Mouse (Mus musculus): ENCODE results near the gene Hlcs. TPM values are rescaled to one million over a fixed set of nuclear protein-coding genes. Genes with fewer than 3 reads are reported as not detected.

The Hlcs gene
- polyA plus RNA-seq, 3 experiments from 2014 or later = 4.3 to 9.7 (median 9.1) TPM

DNA sequence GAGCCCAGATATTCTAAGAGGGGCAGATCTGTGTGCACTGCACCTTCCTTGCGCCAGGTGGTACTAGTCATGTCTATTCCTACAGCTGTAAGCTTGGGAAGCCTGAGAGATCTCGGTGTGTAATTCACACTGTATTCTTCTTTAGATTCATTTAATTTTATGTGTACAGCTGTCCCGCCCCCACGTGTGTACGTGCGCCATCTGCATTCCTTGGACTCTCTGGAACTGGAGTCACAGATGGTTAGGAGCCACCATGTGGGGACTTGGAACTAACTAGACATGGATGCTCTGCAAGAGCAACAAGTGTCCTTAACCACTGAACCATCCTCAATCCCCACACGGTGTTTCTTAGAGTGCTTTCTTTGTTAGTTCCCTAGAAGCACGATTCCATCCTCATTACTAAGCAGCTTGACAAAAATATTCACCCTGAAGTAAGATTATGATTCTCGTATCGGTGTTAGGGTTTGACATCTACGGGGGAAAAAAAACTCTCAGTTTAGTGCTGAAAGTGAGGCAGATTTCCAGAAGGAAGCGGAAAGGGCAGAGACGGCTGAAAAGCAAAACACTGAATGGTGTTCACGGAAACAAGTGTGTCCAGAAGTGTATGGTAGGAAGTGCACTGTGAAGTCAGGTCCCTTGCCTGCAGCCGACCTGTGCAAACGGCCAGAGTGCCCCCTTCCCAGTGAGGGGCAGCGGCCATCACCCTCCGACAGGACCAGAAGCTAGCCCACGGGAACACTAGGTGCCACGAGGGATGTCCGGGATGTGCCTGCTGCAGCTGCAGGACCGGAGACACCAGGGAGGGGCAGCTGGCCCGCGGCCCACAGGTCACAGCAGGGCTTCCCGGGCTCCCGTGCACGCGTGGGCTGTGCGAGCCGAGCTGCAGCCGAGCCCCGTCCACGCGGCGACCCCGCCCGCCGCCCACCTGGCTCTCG lies 24.0 kb downstream of the Hlcs start:
- peak; percentile 33 for ATAC-seq

DNA sequence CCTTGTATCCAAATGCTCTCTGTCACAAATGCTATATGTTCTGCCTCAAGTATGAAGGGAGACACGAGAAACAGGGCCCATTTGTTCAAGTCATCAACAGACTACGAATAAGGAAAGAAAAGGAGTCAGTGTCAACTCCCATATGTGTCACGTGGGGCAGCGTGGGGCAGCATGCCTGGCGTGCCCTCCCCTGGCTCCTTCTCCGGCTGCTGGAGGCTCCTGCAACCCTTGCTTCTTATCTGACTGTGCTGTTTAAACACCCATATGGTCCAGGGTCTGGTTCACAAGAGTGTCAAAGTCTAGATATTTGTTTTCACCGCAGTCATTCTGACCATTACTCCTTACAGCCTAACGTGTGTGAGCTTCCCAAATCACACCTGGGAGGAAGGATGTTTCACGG lies 25.5 kb downstream of the Hlcs start:
- no peak for ATAC-seq

DNA sequence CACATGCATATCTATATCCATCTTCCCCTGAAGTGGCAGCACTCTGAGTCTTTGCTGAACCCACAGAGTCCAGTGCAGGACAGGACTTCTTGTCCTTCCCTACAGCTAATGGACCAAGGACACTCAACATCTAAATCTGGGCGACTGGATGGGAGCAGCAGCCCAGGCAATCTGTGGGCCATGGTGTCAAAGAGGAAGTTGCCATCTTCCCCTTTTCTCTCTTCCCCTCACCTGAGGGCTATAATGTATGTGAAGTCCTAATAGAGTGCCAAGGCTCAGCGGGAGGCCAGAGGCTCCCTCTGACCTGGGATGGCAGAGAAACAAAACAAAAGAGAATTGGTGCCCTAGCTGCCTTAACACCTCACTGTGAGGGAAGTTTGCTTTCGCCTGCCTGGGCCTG lies 29.4 kb downstream of the Hlcs start:
- no peak for ATAC-seq

DNA sequence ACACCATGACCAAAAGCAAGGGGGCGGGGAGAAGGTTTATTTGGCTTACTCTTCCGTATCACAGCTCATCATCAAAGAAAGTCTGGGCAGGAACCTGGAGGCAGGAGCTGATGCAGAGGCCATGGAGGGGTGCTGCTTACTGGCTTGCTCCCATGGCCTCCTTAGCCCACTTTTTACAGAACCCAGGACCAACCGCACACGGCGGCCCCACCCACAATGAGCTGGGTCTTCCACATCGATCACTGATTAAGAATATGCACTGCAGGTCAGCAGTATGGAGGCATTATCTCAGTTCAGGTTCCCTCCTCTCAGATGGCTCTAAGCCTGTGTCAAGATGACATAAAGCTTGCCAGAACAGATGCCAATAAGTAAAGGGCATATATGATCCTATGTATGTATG lies 42.5 kb downstream of the Hlcs start:
- no peak for ATAC-seq

DNA sequence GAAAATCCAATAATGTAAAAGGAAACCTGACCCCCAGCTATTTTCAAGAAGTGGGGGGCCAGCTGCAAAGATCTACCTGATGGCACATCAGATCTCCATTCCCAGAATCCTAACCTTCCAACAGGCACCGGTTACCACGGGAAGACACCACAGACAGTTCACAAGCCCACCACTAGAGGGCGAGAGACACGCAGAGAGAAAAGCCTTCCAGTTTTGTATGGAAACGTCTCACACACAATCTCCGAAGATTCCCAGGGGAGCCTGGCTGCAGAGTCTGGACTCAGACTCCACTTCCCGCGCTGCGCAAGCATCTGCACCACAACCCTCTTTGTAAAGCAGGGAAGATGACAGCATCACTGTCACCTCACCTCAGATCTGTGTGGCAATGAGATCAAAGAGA lies 43.7 kb downstream of the Hlcs start:
- peak; percentile 74 for ATAC-seq

DNA sequence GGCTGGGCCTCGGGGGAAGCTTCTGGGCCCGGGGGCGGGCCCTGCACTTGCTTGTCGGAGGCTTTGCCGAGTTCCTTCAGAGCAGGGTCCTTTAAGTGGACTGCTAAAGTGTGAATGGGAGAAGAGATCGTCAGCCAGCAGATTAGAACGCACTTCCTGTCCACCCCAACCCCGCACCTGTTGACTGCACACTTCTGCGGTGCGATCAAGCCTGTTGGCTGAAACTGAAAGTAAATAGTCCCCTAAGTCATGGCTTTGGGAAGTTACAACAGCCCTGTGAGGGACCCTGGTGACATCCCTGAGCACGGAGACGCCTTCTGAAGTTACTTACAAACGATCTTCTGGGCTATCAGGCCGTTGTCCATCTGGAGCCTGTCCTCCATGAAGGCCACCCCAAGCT lies 45.2 kb downstream of the Hlcs start:
- ATAC-seq = no peak

DNA sequence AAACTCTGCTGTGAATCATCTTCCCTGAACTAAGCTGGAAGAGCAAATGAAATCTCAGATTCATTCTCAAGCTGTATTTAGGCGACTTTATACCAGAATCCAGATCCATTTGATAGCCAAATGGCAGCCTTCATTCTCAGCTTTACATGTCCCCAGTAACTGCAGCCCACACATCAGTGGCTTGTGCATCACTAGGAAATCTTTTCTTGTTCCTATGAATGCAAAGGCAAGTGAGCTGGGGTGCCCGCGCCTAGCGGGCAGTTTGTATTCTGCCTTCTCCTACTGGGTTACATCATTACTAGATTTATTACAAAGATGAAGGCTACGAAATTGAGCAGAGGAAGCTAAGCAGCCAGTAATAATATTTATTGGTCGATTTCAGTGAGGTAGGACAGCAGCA lies 48.8 kb downstream of the Hlcs start:
- ATAC-seq = no peak

DNA sequence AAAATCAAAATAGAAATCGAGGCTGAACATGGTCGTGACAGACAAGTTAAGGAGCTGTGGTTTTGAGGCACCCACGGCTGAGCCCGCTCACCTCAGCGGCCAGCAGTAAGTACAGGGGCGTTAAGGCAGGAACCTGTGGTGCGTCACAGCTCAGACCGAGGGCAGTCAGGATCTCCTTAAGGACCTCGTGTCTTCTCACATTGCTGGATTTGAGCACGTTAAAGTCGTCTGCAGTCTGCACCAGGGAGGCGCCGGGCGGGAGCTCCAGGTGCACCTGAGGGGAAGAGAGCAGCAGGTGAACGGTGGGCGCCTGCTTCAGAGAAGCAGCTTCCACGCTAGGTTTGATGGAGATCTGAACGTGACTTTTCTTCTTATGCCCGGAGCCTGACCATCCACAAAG lies 50.9 kb downstream of the Hlcs start:
- ATAC-seq = no peak

DNA sequence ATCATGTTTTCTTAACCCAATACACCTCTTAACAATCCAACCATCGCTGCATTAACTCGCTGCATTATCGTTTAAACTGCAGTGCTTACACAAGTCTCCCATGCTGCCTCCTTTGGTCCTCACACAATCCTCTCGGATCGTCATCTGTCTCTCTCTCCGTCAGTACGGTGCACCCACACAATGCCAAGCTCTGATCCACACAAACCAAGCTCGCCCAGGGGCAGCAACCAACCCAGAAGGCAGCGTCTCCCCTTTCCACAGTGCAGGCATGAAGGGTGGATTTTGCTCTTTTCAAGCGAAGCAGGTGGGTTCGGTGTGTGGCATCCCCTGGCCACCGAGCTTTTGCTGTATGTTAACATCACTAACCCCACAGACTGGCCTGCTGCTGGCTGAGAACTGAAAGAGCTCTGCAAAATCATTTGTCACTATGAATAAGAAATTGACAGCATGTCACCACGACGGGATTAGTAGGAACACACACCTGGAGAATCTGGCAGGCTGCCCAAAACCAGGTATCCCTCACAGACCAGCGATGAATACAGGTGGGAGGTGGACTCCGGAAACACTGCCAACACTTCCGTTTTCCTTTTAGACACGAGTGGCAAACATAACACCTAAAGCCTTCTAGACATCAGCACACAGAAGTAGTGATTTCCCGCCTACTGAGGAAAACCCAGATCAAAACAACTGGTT lies 52.3 kb downstream of the Hlcs start:
- ATAC-seq = no peak

DNA sequence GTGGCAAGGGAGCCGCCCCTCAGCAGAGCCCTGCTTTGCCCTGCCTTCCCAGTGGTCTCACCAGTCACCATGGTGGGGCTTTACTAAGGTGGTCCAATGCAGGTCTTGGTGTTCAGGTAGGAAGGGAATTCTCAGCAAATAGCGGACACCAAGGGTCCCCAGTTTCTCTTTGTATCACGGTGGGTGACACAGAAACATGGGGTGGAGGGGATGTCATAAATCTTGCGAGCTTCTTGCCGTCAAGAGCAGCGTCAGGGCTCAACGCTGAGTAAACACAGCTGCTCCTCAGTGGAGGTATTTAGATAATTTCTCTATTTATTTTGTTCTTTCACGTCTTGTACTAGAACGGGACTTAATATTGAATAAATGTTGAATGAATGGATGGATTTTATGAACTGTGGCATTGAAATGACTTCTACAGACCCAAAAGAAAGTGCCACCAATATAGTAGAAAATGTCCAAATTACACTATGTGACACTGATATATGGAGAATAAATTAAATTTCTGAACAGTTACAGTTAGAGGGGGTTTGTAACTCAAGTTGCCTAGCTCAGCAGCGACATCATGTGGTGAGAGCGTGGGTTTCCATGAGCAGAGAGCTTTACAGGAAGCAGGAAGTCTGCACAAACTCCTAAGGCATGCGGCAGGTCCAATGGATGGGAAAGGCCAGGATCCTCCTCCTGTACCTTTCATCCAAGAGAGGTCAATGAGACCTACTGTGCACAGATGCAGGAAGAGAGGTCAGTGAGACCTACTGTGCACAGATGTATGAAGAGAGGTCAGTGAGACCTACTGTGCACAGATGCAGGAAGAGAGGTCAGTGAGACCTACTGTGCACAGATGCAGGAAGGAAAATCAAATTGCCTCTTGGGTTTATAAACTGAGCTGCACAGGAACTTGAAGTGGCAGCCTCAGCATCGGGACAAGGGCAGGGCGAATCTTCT lies 54.7 kb downstream of the Hlcs start:
- ATAC-seq = peak; percentile 80

DNA sequence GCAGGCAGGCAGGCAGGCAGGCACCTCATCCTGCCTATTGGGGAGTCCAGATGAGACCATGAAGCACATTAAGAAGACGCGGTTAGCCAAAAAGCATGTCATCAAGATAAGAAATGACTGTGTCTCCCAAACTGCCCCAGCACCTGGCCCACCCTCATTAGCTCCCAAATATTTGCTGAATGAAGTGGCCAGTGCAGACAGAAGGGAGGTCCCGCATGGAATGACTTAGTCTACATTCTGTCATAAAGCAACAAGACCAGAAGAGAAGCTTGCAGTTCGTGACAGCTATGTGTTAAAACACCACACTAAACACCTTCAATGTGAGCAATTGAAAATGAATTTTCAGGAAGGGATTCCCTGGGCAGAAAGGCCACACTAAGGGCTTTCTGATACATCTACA lies 57.8 kb downstream of the Hlcs start:
- ATAC-seq = no peak

DNA sequence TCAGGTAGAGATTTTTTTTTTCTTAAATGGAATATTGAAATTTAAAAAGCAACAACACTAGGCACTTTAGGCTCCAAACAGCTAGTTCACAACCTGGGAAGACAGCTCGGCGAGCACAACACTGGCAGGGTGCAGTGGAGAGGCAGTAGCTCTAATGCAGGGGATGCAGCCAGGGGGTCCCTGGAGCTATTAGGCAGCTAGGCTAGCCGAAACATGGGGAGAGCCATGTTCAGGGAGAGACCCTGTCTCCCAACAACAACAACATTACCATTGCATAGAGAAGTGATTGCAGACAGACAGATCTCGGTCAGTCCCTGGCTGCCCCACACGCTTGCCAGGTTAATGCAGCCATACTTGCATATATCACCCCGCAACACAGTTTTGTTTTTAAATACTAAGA lies 58.3 kb downstream of the Hlcs start:
- no peak for ATAC-seq

DNA sequence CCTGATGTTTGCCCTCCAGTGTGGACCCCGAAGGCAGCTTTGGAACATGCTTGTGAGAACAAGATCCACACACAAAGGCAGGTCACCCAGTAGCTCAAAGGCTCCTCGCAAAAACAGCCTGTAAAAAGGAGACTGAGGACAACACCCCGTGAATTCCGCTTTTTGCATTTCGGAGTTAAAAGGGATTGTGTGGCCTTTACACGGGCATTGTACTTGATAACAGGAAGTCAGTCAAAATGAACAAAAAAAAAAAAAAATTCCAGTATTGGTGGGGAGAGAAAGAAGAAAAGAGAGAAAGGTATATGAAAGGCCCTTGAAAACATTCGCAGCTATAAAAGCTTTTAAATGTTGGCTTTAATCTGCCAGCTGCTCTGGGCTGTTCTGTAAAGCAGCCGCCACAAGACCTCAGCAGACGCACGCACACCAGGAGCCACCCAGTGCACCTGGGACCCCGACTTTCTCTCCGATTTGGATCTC lies 58.9 kb downstream of the Hlcs start:
- no peak for ATAC-seq

DNA sequence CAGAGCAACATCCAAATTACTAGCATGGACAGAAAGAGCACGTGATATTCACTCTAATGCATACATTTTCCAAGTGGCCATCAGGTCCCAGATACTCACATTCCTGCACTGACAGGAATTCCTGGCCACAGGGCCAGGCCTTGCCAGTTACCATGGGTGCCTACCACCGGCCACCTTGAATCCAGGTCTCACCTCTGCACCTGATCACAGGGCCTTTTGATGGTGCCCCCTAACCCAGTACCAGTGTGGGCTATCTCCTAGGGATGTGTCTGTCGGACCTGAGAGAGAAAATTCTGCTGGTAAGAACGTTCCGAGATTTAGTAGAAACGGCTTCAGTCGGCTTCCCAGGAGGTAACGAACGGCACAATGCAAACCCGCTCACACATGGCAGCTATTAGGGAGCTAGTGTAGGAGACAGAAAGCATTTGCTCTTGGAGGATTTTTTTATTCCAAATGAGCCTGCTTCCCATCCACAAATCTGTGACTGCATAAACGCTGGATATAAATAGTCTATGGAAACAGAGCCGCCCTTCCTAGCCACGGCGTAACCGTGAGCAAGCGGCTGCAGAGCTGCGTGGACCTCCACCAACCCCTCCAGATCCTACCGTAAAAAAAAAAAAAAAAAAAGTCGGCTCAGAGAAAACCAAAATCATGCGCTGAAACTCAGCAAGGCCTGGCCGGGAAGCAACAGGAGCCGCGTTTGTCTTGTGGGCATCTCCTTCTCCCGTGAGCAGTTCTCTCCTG lies 59.5 kb downstream of the Hlcs start:
- ATAC-seq = no peak

DNA sequence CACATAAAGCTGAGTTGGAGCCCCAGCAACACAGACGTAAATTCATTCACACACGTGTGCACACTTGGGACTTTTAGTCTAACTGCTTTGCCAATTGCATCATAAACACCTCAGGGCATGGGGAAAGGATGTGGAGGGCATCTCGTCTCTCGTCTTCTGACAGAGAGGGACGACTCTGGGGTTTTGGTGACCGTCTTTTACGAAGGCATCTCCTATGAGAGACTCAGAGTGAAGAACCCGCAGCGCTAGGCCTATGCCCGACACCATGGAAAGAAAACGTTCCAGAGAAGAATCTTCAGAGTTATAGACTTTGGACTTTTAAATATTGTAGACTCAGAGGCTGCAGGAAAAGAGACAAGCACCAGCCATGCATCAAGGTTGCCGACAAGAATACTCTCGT lies 61.6 kb downstream of the Hlcs start:
- ATAC-seq = no peak

DNA sequence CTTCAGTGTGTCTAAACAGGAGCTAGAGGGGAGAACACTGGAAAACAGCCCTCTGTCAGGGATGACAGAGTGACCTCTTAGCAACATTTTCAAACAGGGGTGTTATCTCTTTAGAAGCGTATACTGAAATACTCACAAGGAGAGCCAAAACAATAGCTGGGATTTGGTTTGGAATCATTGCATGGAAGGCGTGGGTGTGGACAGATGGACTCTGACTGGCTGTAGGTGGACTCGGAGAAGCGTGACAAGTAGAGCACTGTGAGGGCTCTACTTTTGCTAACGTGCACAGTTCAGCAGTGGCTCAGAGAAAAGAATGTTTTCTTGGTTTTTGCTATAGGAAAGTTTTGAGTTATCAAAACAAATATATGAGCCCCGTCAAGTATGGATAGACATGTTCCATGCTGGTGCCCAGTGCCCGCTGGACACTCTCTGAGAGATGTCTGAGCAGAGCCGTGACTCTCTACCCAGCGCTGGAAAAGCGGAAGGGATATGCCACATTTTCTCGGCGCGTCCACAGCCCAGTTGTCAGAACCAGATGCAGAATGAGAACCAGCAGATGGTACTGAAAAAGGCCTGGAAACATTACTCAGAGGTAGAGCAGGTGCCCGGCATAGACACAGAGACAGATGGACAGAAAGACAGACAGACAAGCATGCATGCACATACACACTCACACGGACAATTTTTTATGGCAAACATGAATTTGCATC lies 62.6 kb downstream of the Hlcs start:
- ATAC-seq = no peak

DNA sequence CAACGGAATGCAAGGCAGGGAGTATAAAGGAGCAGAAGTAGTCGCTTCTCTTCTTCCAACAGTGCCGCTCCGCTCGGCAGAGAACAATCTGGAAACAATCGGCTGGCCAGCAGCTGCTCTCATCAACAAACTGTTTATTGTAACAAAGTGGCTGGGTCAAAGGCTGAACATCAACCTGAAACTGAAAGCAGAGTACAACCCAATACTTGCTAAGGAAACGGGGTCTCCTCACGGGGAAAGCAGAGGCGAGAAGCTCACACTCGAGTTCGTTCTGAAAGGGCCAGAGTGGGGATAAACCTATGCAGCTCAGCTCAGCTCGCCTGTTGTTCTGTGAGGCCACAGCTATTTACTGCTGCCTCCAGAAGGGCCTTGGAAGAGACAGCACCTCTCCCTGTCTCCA lies 63.2 kb downstream of the Hlcs start:
- no peak for ATAC-seq

DNA sequence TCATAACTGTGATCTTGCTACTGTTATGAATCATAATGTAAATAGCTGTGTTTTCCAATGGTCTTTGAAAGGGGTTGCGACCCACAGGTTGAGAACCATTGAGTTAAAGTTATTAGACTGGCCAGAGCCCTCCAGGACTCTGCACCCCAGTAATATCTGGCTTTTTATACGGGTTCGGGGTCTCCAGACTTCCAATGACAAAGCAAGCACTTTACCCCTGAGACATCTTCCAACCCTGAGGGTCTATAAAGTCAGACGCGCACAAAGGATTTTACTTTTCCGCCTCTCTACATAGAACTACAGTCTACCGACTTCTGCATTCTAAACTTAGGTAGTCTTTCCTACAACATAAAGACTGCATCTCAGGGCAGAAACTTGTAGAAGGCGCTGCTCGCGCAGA lies 63.7 kb downstream of the Hlcs start:
- no peak for ATAC-seq

DNA sequence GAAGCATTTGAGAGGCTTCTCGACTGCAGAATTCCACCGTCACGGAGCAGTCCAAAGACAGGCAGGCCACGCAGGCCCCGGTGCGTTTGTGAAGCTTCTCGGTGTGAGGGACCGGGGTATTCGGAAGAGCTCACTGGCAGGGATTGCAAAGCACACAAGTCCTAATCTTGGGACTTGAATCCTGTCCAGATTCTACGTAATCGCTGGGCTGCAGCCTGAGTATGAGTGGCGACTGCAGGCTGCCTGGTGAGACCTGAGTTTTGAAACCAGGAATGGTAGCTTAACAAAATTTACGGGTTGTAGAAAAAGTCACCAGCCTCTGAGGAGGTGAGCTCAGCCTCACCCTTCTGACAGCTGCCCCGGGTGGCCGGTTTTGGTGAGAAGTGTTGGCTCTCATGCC lies 64.7 kb downstream of the Hlcs start:
- no peak for ATAC-seq

DNA sequence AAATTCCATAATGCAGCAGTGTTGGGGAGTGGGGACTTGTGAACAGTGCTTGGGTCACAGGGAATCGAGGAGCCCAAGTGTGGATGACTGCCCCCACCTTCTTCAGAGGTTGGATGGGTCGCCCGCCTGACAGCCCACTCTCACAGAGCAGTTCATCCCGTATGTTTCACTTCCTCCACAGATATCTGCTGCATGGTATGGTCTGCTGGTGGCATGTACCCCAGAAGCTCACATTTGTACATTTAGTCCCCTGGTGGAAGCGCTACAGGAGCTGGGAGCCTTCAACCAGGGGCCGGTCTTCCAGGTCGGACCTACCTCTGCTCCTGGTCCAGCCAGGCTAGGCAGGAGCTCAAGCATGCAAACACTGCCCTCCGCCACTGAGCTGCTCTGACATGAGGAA lies 66.4 kb downstream of the Hlcs start:
- ATAC-seq = no peak

DNA sequence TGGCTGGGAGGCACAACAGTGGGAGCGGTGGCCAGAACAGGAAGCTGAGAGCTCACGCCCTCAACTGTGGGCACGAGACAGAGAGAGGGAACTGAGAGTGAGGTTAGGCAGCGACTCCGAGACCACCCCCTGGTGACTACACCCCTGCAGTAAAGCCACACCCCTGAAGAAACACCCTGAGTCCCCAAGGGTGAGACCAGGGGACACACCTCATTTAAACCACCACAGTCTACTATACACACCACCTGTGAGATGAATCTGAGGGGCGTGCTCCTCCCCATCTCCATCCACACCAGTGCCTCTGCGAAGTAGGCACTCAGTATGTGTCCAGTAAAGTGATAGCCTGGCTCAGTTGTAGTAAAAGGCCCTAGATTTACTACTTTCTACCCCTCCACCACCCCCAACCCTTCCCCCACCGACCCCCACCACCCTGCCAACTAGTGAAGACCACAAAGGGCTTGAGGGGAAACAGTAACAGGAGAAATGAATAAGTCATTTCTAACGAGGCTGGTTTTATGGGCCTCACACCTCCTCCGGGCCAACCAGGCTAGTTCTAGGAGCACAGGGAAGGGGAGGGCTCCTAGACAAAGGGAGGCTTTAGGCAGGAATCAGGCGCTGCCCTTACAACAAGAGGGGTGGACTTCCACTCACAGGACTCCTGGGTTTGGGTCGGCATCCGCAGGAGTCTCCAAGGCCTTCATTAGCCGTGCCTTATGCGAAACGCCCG lies 67.2 kb downstream of the Hlcs start:
- ATAC-seq = no peak

Measured in inflammation-experienced regulatory T-cells, adult 6 months (primary cell).